Mouse (Mus musculus) myocyte (in vitro differentiated cells): ENCODE measurements around the gene Ctla2b.
"Not testable (repeated sequence)": the region's sequence is repeated elsewhere in the genome, so short reads cannot be mapped to it uniquely, and the experiment has no call there.

Experiments
- POLR2A ChIP-seq: IDR thresholded peaks from one replicate; pipeline ENCODE4 v1.6.1; 2011; ENCODE audit warnings: low read depth, mild to moderate bottlenecking, control low read depth, moderate library complexity; ENCODE audit not compliant: insufficient read length
- TCF12 ChIP-seq: IDR thresholded peaks from one replicate; pipeline ENCODE4 v1.6.1; 2011; ENCODE audit warnings: mild to moderate bottlenecking, control low read depth; ENCODE audit not compliant: poor library complexity, insufficient read depth, severe bottlenecking

GRCm38 (mm10) chr13:60896794-60897193 is 453 bp downstream of the Ctla2b start, which contains the start of gene Gm49392:
- TF ChIP-seq POLR2A, TCF12: not testable (repeated sequence)
